Mouse (Mus musculus) embryonic facial prominence, embryonic 14.5 days (tissue): ENCODE measurements around the gene Tm9sf4. TPM values are rescaled to one million over a fixed set of nuclear protein-coding genes. Genes with fewer than 3 reads are reported as not detected.

Experiments
- ATAC-seq: fragments of 200-750 bp; cut with Nextera tagmentation; 2 replicates; pipeline ENCODE4 v1.8.0; 2017; ENCODE audit warnings: low read depth, moderate number of reproducible peaks, moderate TSS enrichment
- DNase-seq: peaks from one replicate; pipeline ENCODE4 v3.0.0-alpha.2; 2015; ENCODE audit warnings: low spot score
- H3K27ac ChIP-seq: fragments of 300-500 bp; sonication (generic); replicated peaks from 2 replicates; pipeline ENCODE4 v1.5.1; 2014; ENCODE audit warnings: low read depth, mild to moderate bottlenecking, low read length, moderate library complexity
- H3K27me3 ChIP-seq: fragments of 300-500 bp; sonication (generic); replicated peaks from 2 replicates; pipeline ENCODE4 v1.6.1; 2014; ENCODE audit warnings: low read length; ENCODE audit not compliant: control insufficient read depth, insufficient read depth
- H3K36me3 ChIP-seq: fragments of 300-500 bp; sonication (generic); 2 replicates; pipeline ENCODE4 v1.6.1; 2014; ENCODE audit warnings: low read length, mixed read lengths; ENCODE audit not compliant: control insufficient read depth, insufficient read depth
- H3K4me1 ChIP-seq: fragments of 300-500 bp; sonication (generic); 2 replicates; pipeline ENCODE4 v1.6.1; 2014; ENCODE audit warnings: antibody characterized with exemption, low read length; ENCODE audit not compliant: control insufficient read depth, insufficient read depth
- H3K4me2 ChIP-seq: fragments of 300-500 bp; sonication (generic); 2 replicates; pipeline ENCODE4 v1.6.1; 2014; ENCODE audit warnings: low read depth, mild to moderate bottlenecking, low read length, moderate library complexity, mixed read lengths
- H3K4me3 ChIP-seq: fragments of 300-500 bp; sonication (generic); 2 replicates; pipeline ENCODE4 v1.5.1; 2014; ENCODE audit warnings: low read depth, mild to moderate bottlenecking, low read length
- H3K9ac ChIP-seq: fragments of 300-500 bp; sonication (generic); 2 replicates; pipeline ENCODE4 v1.6.1; 2014; ENCODE audit warnings: low read depth, mild to moderate bottlenecking, low read length, moderate library complexity, mixed read lengths
- H3K9me3 ChIP-seq: fragments of 300-500 bp; sonication (generic); 2 replicates; pipeline ENCODE4 v1.6.1; 2016; ENCODE audit warnings: low read length; ENCODE audit not compliant: control insufficient read depth
- WGBS: fragments of 180-500 bp; shearing (Covaris S2); extraction: QIAGEN DNeasy Blood & Tissue Kit; methylation state at CpG from one replicate; pipeline ENCODE4 v1.1.7; 2014; 5-methylcytosine and 5-hydroxymethylcytosine counted together
- polyA plus RNA-seq: library from polyadenylated mRNA; unstranded; fragments of >200 nt; fragmentation: Nextera tagmentation; extraction: Ambion mirVana; gene quantifications from 2 replicates; pipeline ENCODE4 v1.2.1, GENCODE M21; 2014

The Tm9sf4 gene
- polyA plus RNA-seq: 97.9 and 100.0 TPM in 2 replicates

DNA sequence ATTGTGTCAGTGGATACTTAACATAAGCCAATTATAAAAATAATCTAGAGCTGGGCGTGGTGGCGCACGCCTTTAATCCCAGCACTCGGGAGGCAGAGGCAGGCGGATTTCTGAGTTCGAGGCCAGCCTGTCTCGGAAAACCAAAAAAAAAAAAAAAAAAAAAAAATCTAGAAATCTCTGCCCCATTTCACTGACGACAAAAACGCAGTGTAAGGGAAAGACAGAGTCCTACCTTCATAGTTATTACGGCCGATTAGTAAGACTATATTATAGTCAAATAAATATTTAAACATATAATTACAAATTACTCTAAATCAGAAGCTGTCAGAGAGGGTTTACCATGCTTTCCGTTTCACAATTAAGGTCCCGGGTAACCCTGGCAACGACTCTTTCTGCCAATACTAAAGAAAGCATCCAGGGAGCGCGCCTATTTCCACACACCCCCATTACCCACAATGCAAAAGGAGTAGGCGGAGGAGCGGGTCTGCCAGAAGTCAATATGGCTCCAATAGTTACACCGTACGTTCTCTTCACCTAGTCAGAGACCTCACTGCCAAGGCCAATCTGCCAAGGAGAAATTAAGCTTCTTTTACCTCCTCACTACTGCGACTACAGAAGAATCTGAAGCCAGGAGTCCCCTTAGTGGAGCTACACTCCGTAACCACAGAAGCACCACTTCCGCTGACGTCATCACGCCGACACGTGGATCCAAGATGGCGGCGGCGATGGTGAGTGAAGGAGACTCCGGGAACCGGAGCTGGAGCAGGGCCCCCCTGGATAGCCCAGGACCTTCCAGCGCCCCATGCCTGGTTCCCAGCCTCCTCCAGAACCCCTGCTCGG, at the start of gene Tm9sf4:
Tm9sf4 (plus strand) TSS at position 460 of the 840 bp plus-strand sequence.
- H3K27me3 ChIP-seq: no peaks in the 10 kb centered on the region
- H3K27ac ChIP-seq: peak within 1 kb of the TSS; percentile 96
- WGBS: 10% methylated on average over 34 of the region's 34 CpGs
- H3K4me3 ChIP-seq: peak within 1 kb of the TSS; percentile 81
- peaks cover 4% of the 10 kb centered on the region; the same call in 1 of the 2 replicates for H3K4me1 ChIP-seq
- DNase-seq: peak; percentile 96
- no peaks in the 10 kb centered on the region for H3K9me3 ChIP-seq
- H3K4me2 ChIP-seq: peak within 1 kb of the TSS; percentile 87
- H3K36me3 ChIP-seq: 0 out of 2 replicates have a peak, but pooled peaks cover 4% of the 10 kb centered on the region
- H3K9ac ChIP-seq: peak within 1 kb of the TSS; percentile 87
- ATAC-seq: peak; percentile 94

DNA sequence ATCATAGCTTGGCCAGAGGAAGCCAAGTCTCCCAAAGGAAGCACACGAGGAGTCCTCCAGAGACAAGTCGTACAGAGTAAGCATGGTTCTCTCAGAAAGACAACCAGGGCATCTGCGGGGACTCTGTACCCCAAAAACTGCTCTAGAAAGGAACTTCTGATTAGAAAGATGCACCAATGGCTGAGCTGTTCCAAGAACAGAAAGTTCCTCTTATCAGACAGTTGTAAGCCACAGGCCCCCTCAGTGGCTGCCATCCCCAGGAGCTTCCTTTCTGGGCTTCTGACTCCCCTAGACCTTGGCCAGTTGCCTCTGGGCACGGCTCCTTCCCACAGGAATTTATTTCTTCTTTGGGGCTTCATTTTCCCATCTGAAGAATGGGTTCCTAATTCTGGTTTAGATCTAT, 45.4 kb upstream of the Tm9sf4 start:
- Histone ChIP-seq H3K27ac (no peak overlapping the region), H3K4me3 (no peak overlapping the region), H3K36me3 (no peaks in the 10 kb centered on the region), H3K4me1 (no peaks in the 10 kb centered on the region), H3K27me3 (0 out of 2 replicates have a peak, but pooled peaks cover under 1% of the 10 kb centered on the region), H3K4me2 (no peak overlapping the region), H3K9ac (no peak overlapping the region), H3K9me3 (no peaks in the 10 kb centered on the region)
- no peak for ATAC-seq
- WGBS: 81% methylated on average over 4 of the region's 4 CpGs
- no peak for DNase-seq

DNA sequence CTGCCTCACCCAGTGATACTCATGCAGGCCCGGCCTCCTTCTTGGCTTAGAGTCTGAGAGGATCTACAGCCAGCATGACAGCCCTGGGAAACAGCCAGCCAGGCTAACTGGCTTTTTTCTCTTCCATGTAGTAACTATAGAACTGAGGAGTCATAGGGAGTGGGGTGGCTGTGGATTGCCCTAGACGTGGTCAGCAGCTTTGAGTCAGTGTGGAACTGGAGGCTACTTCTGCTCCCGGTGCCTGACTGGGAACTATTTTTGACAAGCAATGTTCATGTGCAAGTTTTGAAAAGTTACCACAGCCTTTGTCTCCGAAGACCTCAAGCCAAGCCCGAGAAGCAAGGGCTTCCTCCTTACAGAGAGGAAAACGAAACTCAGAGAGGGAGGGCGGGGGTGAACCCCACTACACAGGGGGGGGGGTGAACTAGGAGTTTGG, 44.0 kb upstream of the Tm9sf4 start:
- WGBS: 75% methylated on average over 7 of the region's 7 CpGs
- H3K4me3 ChIP-seq: no peak overlapping the region
- no peak overlapping the region for H3K9ac ChIP-seq
- H3K9me3 ChIP-seq: no peaks in the 10 kb centered on the region
- no peak overlapping the region for H3K4me2 ChIP-seq
- DNase-seq (peak; percentile 3), ATAC-seq (no peak)
- H3K4me1 ChIP-seq: no peaks in the 10 kb centered on the region
- H3K27me3 ChIP-seq: no peaks in the 10 kb centered on the region
- no peaks in the 10 kb centered on the region for H3K36me3 ChIP-seq
- no peak overlapping the region for H3K27ac ChIP-seq

DNA sequence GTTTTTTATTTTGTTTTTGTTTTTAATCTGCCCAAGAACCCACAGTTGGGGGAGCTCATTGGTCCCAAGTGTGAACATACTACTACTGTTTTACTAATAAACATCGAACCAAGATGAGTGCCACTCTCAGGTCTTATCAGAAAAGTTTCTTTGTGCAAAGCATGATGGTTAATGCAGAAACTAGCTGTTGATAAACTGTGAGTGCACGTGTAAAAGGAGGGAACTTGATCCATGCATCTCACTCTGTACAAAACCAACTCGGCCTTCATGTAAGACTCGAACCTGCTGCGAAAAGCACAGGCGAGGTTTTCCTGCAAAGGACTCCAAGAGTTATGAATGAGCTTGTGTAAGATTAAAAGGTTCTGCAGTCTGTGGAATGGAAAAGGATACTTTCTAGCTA, 41.6 kb upstream of the Tm9sf4 start:
- 83% methylated on average over 6 of the region's 6 CpGs for WGBS
- Histone ChIP-seq H3K4me1 (no peaks in the 10 kb centered on the region), H3K27me3 (no peaks in the 10 kb centered on the region), H3K4me3 (no peak overlapping the region), H3K9ac (no peak overlapping the region), H3K9me3 (no peaks in the 10 kb centered on the region), H3K27ac (no peak overlapping the region), H3K4me2 (no peak overlapping the region), H3K36me3 (no peaks in the 10 kb centered on the region)
- ATAC-seq: no peak
- DNase-seq: no peak

DNA sequence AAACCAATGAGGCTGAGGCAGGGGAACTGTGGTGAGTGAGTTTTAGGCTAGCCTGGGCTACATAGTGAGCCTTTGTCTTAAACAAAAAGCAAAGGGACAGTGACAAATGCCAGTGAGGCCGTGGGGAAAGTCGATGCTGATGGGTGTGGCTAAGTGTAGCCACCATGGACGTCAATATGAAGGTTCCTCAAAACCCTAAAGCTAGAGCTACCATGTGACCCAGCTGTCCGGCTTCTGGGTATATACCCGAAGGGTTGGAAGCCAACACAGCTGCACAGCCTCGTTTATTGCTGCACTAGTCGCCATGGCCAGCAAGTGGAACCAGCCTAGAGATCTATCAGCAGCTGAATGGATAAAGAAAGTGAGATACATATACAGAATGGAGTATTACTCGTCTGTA, 41.0 kb upstream of the Tm9sf4 start:
- DNase-seq (no peak), ATAC-seq (no peak)
- H3K9me3 ChIP-seq: no peaks in the 10 kb centered on the region
- no peak overlapping the region for H3K27ac ChIP-seq
- H3K4me3 ChIP-seq: no peak overlapping the region
- H3K27me3 ChIP-seq: no peaks in the 10 kb centered on the region
- H3K4me2 ChIP-seq: no peak overlapping the region
- no peaks in the 10 kb centered on the region for H3K4me1 ChIP-seq
- WGBS: 68% methylated on average over 8 of the region's 8 CpGs
- no peak overlapping the region for H3K9ac ChIP-seq
- H3K36me3 ChIP-seq: no peaks in the 10 kb centered on the region

DNA sequence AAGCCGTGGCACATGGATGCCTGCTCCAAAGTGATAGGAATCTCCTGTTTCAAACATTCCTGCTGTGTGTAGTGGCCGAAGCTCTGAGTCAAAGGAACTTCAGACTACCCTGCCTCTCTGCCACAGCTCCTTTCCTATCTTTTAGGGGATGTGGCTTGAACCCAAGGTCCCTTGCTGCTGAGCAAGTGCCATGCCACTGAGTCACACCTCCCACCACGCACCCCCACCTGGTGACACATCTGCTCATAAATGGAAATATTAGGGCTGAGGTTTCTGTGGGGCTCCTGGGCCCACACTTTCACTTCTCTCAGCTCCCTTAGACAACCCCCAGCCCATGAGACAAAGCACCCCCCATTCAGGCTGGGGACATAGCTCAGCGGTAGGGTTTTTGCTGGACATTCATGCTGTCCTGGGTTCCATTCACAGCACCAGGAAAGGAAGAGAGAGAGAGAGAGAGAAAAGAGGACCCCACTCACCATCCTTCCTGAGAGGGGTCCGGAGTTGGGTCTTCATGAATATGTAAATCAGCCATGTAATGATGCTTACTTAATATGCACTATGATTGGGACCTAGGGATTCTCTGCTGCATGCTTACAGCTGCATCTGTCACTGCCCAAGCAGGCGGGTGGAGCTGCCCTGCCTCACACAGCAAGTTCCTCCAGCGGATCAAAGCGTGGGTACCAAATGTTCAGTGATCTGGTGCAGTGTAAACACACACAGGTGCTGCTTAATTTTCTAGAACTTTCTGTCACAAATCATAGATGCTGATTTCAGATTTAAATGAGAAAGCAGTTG, 39.1 kb upstream of the Tm9sf4 start:
- DNase-seq (no peak), ATAC-seq (no peak)
- Histone ChIP-seq H3K27me3 (no peaks in the 10 kb centered on the region), H3K9ac (no peak overlapping the region), H3K27ac (no peak overlapping the region), H3K4me1 (no peaks in the 10 kb centered on the region), H3K4me3 (no peak overlapping the region), H3K9me3 (no peaks in the 10 kb centered on the region), H3K36me3 (no peaks in the 10 kb centered on the region), H3K4me2 (no peak overlapping the region)
- 68% methylated on average over 8 of the region's 8 CpGs for WGBS

DNA sequence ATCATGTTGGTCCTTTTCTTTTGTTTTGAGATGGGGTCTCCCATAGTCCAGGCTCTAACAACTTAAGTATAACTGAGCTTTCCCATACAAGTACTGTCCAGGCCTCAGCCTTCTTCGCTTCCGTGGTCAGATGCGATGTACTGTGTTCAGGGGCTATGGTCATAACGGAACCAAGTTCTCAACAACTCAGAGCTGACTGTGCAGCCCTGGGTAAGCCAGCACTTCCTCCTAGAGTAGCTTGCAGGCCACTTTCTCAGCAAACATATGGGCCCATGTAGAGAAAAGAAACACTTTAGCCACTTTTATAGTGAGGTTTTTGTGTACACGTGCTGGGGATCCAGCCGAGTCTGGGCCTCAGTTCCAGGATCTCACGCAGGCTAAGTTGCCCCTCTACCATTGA, 38.4 kb upstream of the Tm9sf4 start:
- no peaks in the 10 kb centered on the region for H3K36me3 ChIP-seq
- no peak overlapping the region for H3K27ac ChIP-seq
- no peaks in the 10 kb centered on the region for H3K27me3 ChIP-seq
- no peak overlapping the region for H3K4me2 ChIP-seq
- no peak for DNase-seq
- ATAC-seq: no peak
- H3K4me3 ChIP-seq: no peak overlapping the region
- no peak overlapping the region for H3K9ac ChIP-seq
- H3K9me3 ChIP-seq: no peaks in the 10 kb centered on the region
- no peaks in the 10 kb centered on the region for H3K4me1 ChIP-seq
- 84% methylated on average over 7 of the region's 7 CpGs for WGBS

DNA sequence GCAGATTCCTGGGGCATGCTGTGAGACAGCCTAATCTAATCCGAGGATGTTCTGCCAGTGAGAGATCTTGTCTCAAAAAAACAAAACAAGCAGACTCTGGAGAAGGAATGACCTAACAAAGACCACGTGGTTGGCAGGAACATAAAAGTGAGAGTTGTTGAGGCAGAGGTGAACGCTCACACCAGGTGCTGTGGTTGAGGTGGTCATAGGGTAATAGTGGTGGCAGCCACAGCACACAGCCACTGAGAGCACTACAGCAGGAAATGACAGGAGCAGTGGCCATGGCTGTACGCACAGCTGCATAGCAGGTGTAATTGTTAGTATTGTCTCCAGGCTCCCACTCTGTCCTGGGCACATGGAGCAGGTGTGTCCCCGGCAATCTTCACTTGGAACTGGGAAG, 35.2 kb upstream of the Tm9sf4 start:
- H3K36me3 ChIP-seq: no peaks in the 10 kb centered on the region
- WGBS: 44% methylated on average over 5 of the region's 5 CpGs
- no peaks in the 10 kb centered on the region for H3K9me3 ChIP-seq
- ATAC-seq (no peak), DNase-seq (no peak)
- H3K4me3 ChIP-seq: no peak overlapping the region
- H3K9ac ChIP-seq: no peak overlapping the region
- H3K4me1 ChIP-seq: no peaks in the 10 kb centered on the region
- no peak overlapping the region for H3K27ac ChIP-seq
- H3K27me3 ChIP-seq: no peaks in the 10 kb centered on the region
- no peak overlapping the region for H3K4me2 ChIP-seq
